Mouse (Mus musculus): ENCODE data around the gene Slc2a5. TPM values are rescaled to one million over a fixed set of nuclear protein-coding genes. Genes with fewer than 3 reads are reported as not detected.
A peak's percentile ranks its signal among the peaks of the same experiment; 100 is the strongest.

The Slc2a5 gene
- polyA plus RNA-seq, 1 experiment from 2014 or later = 1.8 TPM

DNA sequence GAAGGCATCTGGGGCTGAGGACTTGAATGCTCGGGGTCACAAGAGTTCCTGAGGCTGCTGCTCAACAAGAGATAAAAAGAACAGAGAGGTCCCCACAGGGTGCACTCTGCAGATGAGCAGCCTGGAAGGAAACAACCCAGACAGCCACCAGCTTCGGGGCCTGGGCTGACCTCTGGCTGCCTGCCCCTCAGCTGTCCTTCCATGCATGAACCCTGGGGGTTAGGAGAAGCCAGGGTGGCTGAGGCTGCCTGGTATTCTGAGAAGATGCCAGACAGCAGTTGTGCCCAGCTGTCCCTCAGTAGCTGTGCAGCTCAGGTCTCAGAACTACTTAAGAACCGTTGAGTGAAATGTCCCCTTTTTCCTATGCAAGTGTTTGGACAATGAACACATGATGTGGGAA, 3.4 kb downstream of the Slc2a5 start:
- ATAC-seq (ENCODE audit: insufficient number of reproducible peaks, low FRiP score, low TSS enrichment, low read depth) = no peak
- WGBS = 60% methylated on average over 3 of the region's 3 CpGs

DNA sequence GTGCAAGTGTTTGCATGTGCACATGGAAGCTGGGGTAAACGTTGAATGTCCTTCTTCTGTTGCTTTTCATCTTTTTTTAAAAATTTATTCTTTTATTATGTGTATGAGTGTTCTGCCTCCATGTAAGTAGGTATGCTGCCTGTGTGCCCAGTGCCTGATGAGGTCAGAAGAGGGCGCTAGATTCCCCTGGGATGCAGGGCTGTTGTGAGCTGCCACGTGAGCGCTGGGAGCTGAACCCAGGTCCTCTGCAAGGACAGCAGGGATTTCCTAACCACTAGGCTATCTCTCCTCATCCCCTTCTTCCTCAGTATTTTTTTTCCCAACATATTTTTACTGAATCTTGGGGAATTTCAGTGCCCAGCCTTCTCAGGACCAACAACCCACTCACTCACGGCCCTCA, 7.3 kb downstream of the Slc2a5 start:
- Histone ChIP-seq H3K4me2 (ENCODE audit: low read depth, severe bottlenecking) (no peak overlapping the region), H3K36me3 (ENCODE audit: control insufficient read depth, insufficient read depth, low read length) (no peaks in the 10 kb centered on the region), H3K27ac (replicated peaks; ENCODE audit: low read depth, low read length) (no peak overlapping the region), H3K9me3 (ENCODE audit: control insufficient read depth, low read length) (no peaks in the 10 kb centered on the region), H3K27me3 (ENCODE audit: control insufficient read depth, insufficient read depth, low read length) (no peaks in the 10 kb centered on the region), H3K9ac (ENCODE audit: low read length) (no peak overlapping the region), H3K4me3 (ENCODE audit: low read depth, low read length) (no peak overlapping the region), H3K4me1 (ENCODE audit: control insufficient read depth, insufficient read depth, low read length) (peaks cover 3% of the 10 kb centered on the region; the same call in 1 of the 2 replicates)
- 92% methylated on average over 5 of the region's 5 CpGs for WGBS
- DNase-seq (ENCODE audit: low spot score) (no peak), ATAC-seq (ENCODE audit: insufficient number of reproducible peaks, low FRiP score, low TSS enrichment, low read depth) (no peak)

More for the DNA sequence above, 3.4 kb downstream of the Slc2a5 start:
- H3K9ac ChIP-seq (ENCODE audit: low read length) = no peak overlapping the region
- no peak for DNase-seq (ENCODE audit: low spot score)
- no peaks in the 10 kb centered on the region for H3K27me3 ChIP-seq (ENCODE audit: control insufficient read depth, insufficient read depth, low read length)
- no peak overlapping the region for H3K27ac ChIP-seq (replicated peaks; ENCODE audit: low read depth, low read length)
- no peak overlapping the region for H3K4me3 ChIP-seq (ENCODE audit: low read depth, low read length)
- H3K4me2 ChIP-seq (ENCODE audit: low read depth, severe bottlenecking) = no peak overlapping the region
- no peaks in the 10 kb centered on the region for H3K36me3 ChIP-seq (ENCODE audit: control insufficient read depth, insufficient read depth, low read length)
- H3K4me1 ChIP-seq (ENCODE audit: control insufficient read depth, insufficient read depth, low read length) = peaks cover 18% of the 10 kb centered on the region
- H3K9me3 ChIP-seq (ENCODE audit: control insufficient read depth, low read length) = no peaks in the 10 kb centered on the region

DNA sequence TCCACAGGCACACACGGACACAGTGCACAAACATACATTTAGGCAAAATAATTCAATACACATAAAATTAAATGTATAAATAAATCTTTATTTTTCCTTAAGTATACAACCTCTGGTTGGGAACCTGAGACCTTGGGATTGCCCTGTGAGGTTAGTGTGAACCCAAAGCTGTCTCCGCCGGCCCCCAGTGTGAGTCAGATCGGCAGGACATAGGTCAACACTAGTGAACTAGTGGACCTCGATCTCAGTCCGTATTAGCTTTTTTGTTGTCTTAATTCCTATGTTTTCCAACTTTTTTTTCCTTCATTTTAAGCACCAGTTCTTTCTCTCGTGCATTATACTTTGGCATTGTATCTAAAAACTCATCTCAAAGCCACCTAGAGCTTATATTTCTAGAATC, 8.8 kb downstream of the Slc2a5 start:
- no peak for ATAC-seq (ENCODE audit: insufficient number of reproducible peaks, low FRiP score, low TSS enrichment, low read depth)
- peaks cover 3% of the 10 kb centered on the region; the same call in 1 of the 2 replicates for H3K4me1 ChIP-seq (ENCODE audit: control insufficient read depth, insufficient read depth, low read length)
- no peak for DNase-seq (ENCODE audit: low spot score)
- H3K27ac ChIP-seq (replicated peaks; ENCODE audit: low read depth, low read length) = no peak overlapping the region
- H3K4me2 ChIP-seq (ENCODE audit: low read depth, severe bottlenecking) = no peak overlapping the region
- H3K4me3 ChIP-seq (ENCODE audit: low read depth, low read length) = no peak overlapping the region
- no peaks in the 10 kb centered on the region for H3K36me3 ChIP-seq (ENCODE audit: control insufficient read depth, insufficient read depth, low read length)
- H3K9me3 ChIP-seq (ENCODE audit: control insufficient read depth, low read length) = no peaks in the 10 kb centered on the region
- no peak overlapping the region for H3K9ac ChIP-seq (ENCODE audit: low read length)
- WGBS = 90% methylated on average over 7 of the region's 7 CpGs
- no peaks in the 10 kb centered on the region for H3K27me3 ChIP-seq (ENCODE audit: control insufficient read depth, insufficient read depth, low read length)

DNA sequence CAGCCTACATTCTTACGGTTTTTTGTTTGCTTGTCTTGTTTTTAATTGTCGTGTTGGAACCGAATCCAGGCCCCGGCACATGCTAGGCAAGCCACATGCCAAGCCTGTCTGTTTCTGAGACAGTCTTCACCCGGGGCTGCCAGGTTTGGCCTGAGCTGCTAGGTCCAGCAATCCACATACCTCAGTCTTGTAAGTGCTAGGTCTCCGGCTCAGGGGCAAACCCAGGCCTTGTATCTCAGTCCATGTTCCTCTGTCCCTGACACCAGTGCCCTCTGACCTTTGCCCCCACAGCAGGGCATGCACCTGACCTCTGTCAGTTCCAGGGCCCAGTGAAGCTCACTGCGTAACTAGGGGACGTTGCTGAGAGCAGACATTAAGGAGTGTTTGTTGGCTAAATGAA, 9.5 kb downstream of the Slc2a5 start:
- Histone ChIP-seq H3K4me1 (ENCODE audit: control insufficient read depth, insufficient read depth, low read length) (peaks cover 3% of the 10 kb centered on the region; the same call in 1 of the 2 replicates), H3K4me3 (ENCODE audit: low read depth, low read length) (no peak overlapping the region), H3K27me3 (ENCODE audit: control insufficient read depth, insufficient read depth, low read length) (no peaks in the 10 kb centered on the region), H3K4me2 (ENCODE audit: low read depth, severe bottlenecking) (no peak overlapping the region), H3K27ac (replicated peaks; ENCODE audit: low read depth, low read length) (no peak overlapping the region), H3K9me3 (ENCODE audit: control insufficient read depth, low read length) (no peaks in the 10 kb centered on the region), H3K36me3 (ENCODE audit: control insufficient read depth, insufficient read depth, low read length) (no peaks in the 10 kb centered on the region), H3K9ac (ENCODE audit: low read length) (no peak overlapping the region)
- DNase-seq (ENCODE audit: low spot score) (no peak), ATAC-seq (ENCODE audit: insufficient number of reproducible peaks, low FRiP score, low TSS enrichment, low read depth) (no peak)
- WGBS = 56% methylated on average over 8 of the region's 8 CpGs

DNA sequence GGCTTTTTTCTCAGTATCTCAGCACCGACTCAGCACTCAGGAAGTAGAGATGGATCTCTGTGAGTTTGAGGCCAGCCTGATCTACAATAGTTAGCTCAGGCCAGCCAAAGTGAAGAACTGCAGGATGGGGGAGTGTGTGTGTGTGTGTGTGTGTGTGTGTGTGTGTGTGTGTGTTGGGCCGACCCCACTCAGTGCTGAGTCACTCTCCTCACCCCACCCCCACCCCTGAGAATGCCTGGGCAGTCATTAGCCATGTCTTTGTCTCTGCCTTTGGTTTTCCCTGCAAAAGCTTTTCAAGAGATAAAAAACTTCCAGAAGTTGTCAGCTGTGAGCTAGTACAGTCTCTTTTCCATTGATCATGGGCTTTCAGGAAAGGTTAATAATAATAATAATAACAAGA, 11.6 kb downstream of the Slc2a5 start:
- Histone ChIP-seq H3K27me3 (ENCODE audit: control insufficient read depth, insufficient read depth, low read length) (no peaks in the 10 kb centered on the region), H3K27ac (replicated peaks; ENCODE audit: low read depth, low read length) (no peak overlapping the region), H3K4me2 (ENCODE audit: low read depth, severe bottlenecking) (no peak overlapping the region), H3K4me3 (ENCODE audit: low read depth, low read length) (no peak overlapping the region), H3K9ac (ENCODE audit: low read length) (no peak overlapping the region), H3K36me3 (ENCODE audit: control insufficient read depth, insufficient read depth, low read length) (no peaks in the 10 kb centered on the region), H3K4me1 (ENCODE audit: control insufficient read depth, insufficient read depth, low read length) (peaks cover 3% of the 10 kb centered on the region; the same call in 1 of the 2 replicates), H3K9me3 (ENCODE audit: control insufficient read depth, low read length) (no peaks in the 10 kb centered on the region)
- ATAC-seq (ENCODE audit: insufficient number of reproducible peaks, low FRiP score, low TSS enrichment, low read depth) = no peak
- WGBS = 73% methylated on average over 2 of the region's 2 CpGs
- no peak for DNase-seq (ENCODE audit: low spot score)

DNA sequence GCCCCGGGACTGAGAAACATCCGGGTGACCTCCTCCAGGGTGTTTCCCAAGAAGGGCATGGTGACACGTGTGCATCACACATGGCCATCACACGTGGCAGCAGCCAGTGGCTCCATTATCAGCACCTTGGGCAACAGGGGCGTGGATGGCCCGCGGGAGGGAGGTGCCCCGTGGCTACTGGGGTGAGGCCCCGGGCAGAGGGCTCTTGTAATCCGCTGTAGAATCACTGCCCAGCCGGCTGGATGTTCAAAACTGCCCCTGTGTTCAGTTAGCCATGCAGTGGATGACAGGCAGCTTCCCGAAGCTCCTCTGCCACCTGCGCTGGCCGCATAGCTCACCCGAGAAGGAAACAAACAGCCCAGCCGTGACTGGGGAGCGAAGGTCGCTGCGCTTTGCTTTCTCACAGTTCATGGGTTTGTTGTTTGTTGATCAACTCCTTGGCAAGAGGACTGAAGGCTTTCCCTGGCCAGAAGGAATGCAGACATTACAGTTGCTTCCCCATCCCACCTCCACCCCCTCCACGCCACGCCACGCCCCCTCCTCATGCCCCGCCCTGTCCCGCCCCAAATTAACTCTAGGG, 13.7 kb downstream of the Slc2a5 start:
- ATAC-seq (ENCODE audit: insufficient number of reproducible peaks, low FRiP score, low TSS enrichment, low read depth) (no peak), DNase-seq (ENCODE audit: low spot score) (no peak)
- no peaks in the 10 kb centered on the region for H3K9me3 ChIP-seq (ENCODE audit: control insufficient read depth, low read length)
- H3K36me3 ChIP-seq (ENCODE audit: control insufficient read depth, insufficient read depth, low read length) = no peaks in the 10 kb centered on the region
- H3K9ac ChIP-seq (ENCODE audit: low read length) = no peak overlapping the region
- H3K4me2 ChIP-seq (ENCODE audit: low read depth, severe bottlenecking) = peak overlapping the region; percentile 22
- WGBS = 28% methylated on average over 24 of the region's 24 CpGs
- H3K27me3 ChIP-seq (ENCODE audit: control insufficient read depth, insufficient read depth, low read length) = no peaks in the 10 kb centered on the region
- peaks cover 3% of the 10 kb centered on the region; the same call in 1 of the 2 replicates for H3K4me1 ChIP-seq (ENCODE audit: control insufficient read depth, insufficient read depth, low read length)
- H3K4me3 ChIP-seq (ENCODE audit: low read depth, low read length) = no peak overlapping the region
- H3K27ac ChIP-seq (replicated peaks; ENCODE audit: low read depth, low read length) = no peak overlapping the region

DNA sequence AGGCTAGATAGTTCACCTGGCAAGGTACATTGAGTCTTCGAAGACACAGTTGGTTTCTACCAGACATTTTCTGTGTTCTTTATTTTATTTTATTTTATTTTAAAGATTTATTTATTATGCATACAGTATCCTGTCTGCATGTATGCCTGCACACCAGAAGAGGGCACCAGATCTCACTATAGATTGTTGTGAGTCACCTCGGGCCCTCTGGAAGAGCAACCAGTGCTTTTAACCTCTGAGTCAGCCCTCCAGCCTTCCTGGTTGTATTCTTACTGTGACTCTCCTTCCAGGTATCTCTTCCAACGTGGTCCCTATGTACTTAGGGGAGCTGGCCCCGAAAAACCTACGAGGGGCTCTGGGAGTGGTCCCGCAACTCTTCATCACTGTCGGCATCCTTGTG, 16.2 kb downstream of the Slc2a5 start:
- Histone ChIP-seq H3K4me2 (ENCODE audit: low read depth, severe bottlenecking) (no peak overlapping the region), H3K27me3 (ENCODE audit: control insufficient read depth, insufficient read depth, low read length) (no peaks in the 10 kb centered on the region), H3K4me1 (ENCODE audit: control insufficient read depth, insufficient read depth, low read length) (0 out of 2 replicates have a peak, but pooled peaks cover 4% of the 10 kb centered on the region), H3K36me3 (ENCODE audit: control insufficient read depth, insufficient read depth, low read length) (no peaks in the 10 kb centered on the region), H3K4me3 (ENCODE audit: low read depth, low read length) (no peak overlapping the region), H3K9me3 (ENCODE audit: control insufficient read depth, low read length) (no peaks in the 10 kb centered on the region), H3K27ac (replicated peaks; ENCODE audit: low read depth, low read length) (no peak overlapping the region), H3K9ac (ENCODE audit: low read length) (no peak overlapping the region)
- ATAC-seq (ENCODE audit: insufficient number of reproducible peaks, low FRiP score, low TSS enrichment, low read depth) (no peak), DNase-seq (ENCODE audit: low spot score) (no peak)
- 83% methylated on average over 7 of the region's 7 CpGs for WGBS

DNA sequence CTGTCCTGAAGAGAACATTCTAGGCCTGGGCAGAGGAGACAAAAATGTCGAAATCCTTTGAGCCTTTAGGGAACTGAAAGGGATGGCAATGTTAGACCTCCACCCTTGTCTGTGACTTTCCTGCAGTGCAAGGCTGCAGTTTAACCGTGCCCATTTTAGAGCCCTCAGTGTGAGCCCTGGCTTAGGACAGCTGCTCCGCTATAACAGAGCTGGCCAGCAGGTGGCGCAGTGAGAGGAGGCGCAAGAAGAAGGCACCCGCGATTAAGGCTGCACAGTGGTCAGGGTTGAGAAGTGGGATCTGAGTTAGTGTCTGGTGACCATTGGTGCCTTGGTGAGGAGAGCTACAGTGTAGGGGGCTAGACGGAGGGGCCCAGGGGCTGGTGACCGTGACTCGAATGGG, 17.6 kb downstream of the Slc2a5 start:
- Histone ChIP-seq H3K9ac (ENCODE audit: low read length) (no peak overlapping the region), H3K27me3 (ENCODE audit: control insufficient read depth, insufficient read depth, low read length) (no peaks in the 10 kb centered on the region), H3K4me2 (ENCODE audit: low read depth, severe bottlenecking) (no peak overlapping the region), H3K9me3 (ENCODE audit: control insufficient read depth, low read length) (no peaks in the 10 kb centered on the region), H3K4me3 (ENCODE audit: low read depth, low read length) (no peak overlapping the region), H3K27ac (replicated peaks; ENCODE audit: low read depth, low read length) (no peak overlapping the region), H3K4me1 (ENCODE audit: control insufficient read depth, insufficient read depth, low read length) (0 out of 2 replicates have a peak, but pooled peaks cover 4% of the 10 kb centered on the region), H3K36me3 (ENCODE audit: control insufficient read depth, insufficient read depth, low read length) (no peaks in the 10 kb centered on the region)
- 7% methylated on average over 10 of the region's 10 CpGs for WGBS
- no peak for ATAC-seq (ENCODE audit: insufficient number of reproducible peaks, low FRiP score, low TSS enrichment, low read depth)
- peak; percentile 87 for DNase-seq (ENCODE audit: low spot score)

Measured in limb, embryonic 11.5 days (tissue).